Mouse (Mus musculus) neural tube, embryonic 11.5 days (tissue): Measurements from ENCODE around the gene Mecom. TPM values are rescaled to one million over a fixed set of nuclear protein-coding genes. Genes with fewer than 3 reads are reported as not detected.
A peak's percentile ranks its signal among the peaks of the same experiment; 100 is the strongest.

Experiments
- ATAC-seq: fragments of 200-750 bp; cut with Nextera tagmentation; 2 replicates; pipeline ENCODE4 v1.8.0; 2017; ENCODE audit warnings: moderate number of reproducible peaks, mild to moderate bottlenecking, moderate TSS enrichment, moderate library complexity; ENCODE audit not compliant: insufficient read depth, low FRiP score, low TSS enrichment
- DNase-seq: peaks from one replicate; pipeline ENCODE4 v3.0.0-alpha.2; 2015; ENCODE audit warnings: low spot score
- H3K27ac ChIP-seq: fragments of 300-500 bp; sonication (generic); 2 replicates; pipeline ENCODE4 v1.5.1; 2014; ENCODE audit warnings: low read depth, mild to moderate bottlenecking, low read length
- H3K27me3 ChIP-seq: fragments of 300-500 bp; sonication (generic); 2 replicates; pipeline ENCODE4 v1.6.1; 2014; ENCODE audit warnings: mild to moderate bottlenecking, low read length, mixed read lengths; ENCODE audit not compliant: control insufficient read depth, insufficient read depth
- H3K36me3 ChIP-seq: fragments of 300-500 bp; sonication (generic); 2 replicates; pipeline ENCODE4 v1.6.1; 2014; ENCODE audit warnings: mild to moderate bottlenecking, low read length, moderate library complexity, mixed read lengths; ENCODE audit not compliant: control insufficient read depth, insufficient read depth
- H3K4me1 ChIP-seq: fragments of 300-500 bp; sonication (generic); 2 replicates; pipeline ENCODE4 v1.6.1; 2014; ENCODE audit warnings: low read length, mixed read lengths; ENCODE audit not compliant: control insufficient read depth, insufficient read depth
- H3K4me2 ChIP-seq: fragments of 300-500 bp; sonication (generic); 2 replicates; pipeline ENCODE4 v1.6.1; 2014; ENCODE audit warnings: low read depth, mild to moderate bottlenecking, moderate library complexity
- H3K4me3 ChIP-seq: fragments of 300-500 bp; sonication (generic); 2 replicates; pipeline ENCODE4 v1.5.1; 2014; ENCODE audit warnings: low read depth, low read length
- H3K9ac ChIP-seq: fragments of 300-500 bp; sonication (generic); 2 replicates; pipeline ENCODE4 v1.6.1; 2014; ENCODE audit warnings: mild to moderate bottlenecking, low read length
- H3K9me3 ChIP-seq: fragments of 300-500 bp; sonication (generic); 2 replicates; pipeline ENCODE4 v1.6.1; 2016; ENCODE audit warnings: low read length; ENCODE audit not compliant: control insufficient read depth
- WGBS: fragments of 180-500 bp; shearing (Covaris S2); extraction: QIAGEN DNeasy Blood & Tissue Kit; methylation state at CpG from one replicate; pipeline ENCODE4 v1.1.7; 2014; 5-methylcytosine and 5-hydroxymethylcytosine counted together
- polyA plus RNA-seq: library from polyadenylated mRNA; unstranded; fragments of >200 nt; fragmentation: Nextera tagmentation; extraction: Ambion mirVana; gene quantifications from 2 replicates; pipeline ENCODE4 v1.2.1, GENCODE M21; 2014

Gene Mecom
- polyA plus RNA-seq, 1 experiment from 2014 or later: 31.8 TPM

- Histone ChIP-seq H3K4me2 (peak overlapping the region; percentile 58), H3K27me3 (peaks cover 35% of the 10 kb centered on the region), H3K9me3 (no peaks in the 10 kb centered on the region), H3K36me3 (no peaks in the 10 kb centered on the region), H3K27ac (0 out of 2 replicates have a peak overlapping the region, but pooled peaks have one; percentile 35), H3K4me1 (peaks cover 9% of the 10 kb centered on the region), H3K4me3 (peak overlapping the region; percentile 60), H3K9ac (peak overlapping the region; percentile 68)
- DNase-seq: peak; percentile 30
- no peak for ATAC-seq
- WGBS: 3% methylated on average over 17 of the region's 17 CpGs
Observed at GRCm38 (mm10) chr3:30506329-30507027, 41.3 kb downstream of the Mecom start.

- Histone ChIP-seq H3K36me3 (no peaks in the 10 kb centered on the region), H3K4me1 (peaks cover 9% of the 10 kb centered on the region), H3K9me3 (no peaks in the 10 kb centered on the region), H3K4me2 (no peak overlapping the region), H3K4me3 (no peak overlapping the region), H3K9ac (no peak overlapping the region), H3K27ac (no peak overlapping the region), H3K27me3 (peaks cover 28% of the 10 kb centered on the region)
- ATAC-seq (no peak), DNase-seq (peak; percentile 38)
- 10% methylated on average over 16 of the region's 16 CpGs for WGBS
Observed at GRCm38 (mm10) chr3:30505741-30506251, 42.0 kb downstream of the Mecom start.

GRCm38 (mm10) chr3:30504561-30504960, 43.2 kb downstream of the Mecom start:
- H3K9me3 ChIP-seq: no peaks in the 10 kb centered on the region
- no peak overlapping the region for H3K27ac ChIP-seq
- no peak for ATAC-seq
- H3K4me3 ChIP-seq: no peak overlapping the region
- no peak overlapping the region for H3K4me2 ChIP-seq
- H3K9ac ChIP-seq: no peak overlapping the region
- H3K27me3 ChIP-seq: peaks cover 20% of the 10 kb centered on the region
- H3K36me3 ChIP-seq: no peaks in the 10 kb centered on the region
- WGBS: 49% methylated on average over 7 of the region's 7 CpGs
- no peak for DNase-seq
- H3K4me1 ChIP-seq: peaks cover 6% of the 10 kb centered on the region; the same call in 1 of the 2 replicates

- DNase-seq: peak; percentile 37
- ATAC-seq: no peak
Observed at GRCm38 (mm10) chr3:30503821-30504220, 44.0 kb downstream of the Mecom start.

GRCm38 (mm10) chr3:30498202-30498828, 49.5 kb downstream of the Mecom start:
- H3K9me3 ChIP-seq: no peaks in the 10 kb centered on the region
- H3K4me3 ChIP-seq: no peak overlapping the region
- H3K36me3 ChIP-seq: no peaks in the 10 kb centered on the region
- no peak overlapping the region for H3K9ac ChIP-seq
- no peaks in the 10 kb centered on the region for H3K4me1 ChIP-seq
- no peak overlapping the region for H3K4me2 ChIP-seq
- no peak for ATAC-seq
- no peak for DNase-seq
- no peaks in the 10 kb centered on the region for H3K27me3 ChIP-seq
- no peak overlapping the region for H3K27ac ChIP-seq
- 24% methylated on average over 9 of the region's 9 CpGs for WGBS

More at GRCm38 (mm10) chr3:30503821-30504220, 44.0 kb downstream of the Mecom start:
- Histone ChIP-seq H3K9me3 (no peaks in the 10 kb centered on the region), H3K4me1 (peaks cover 6% of the 10 kb centered on the region; the same call in 1 of the 2 replicates), H3K27ac (no peak overlapping the region), H3K9ac (no peak overlapping the region), H3K4me3 (no peak overlapping the region), H3K36me3 (no peaks in the 10 kb centered on the region), H3K4me2 (no peak overlapping the region), H3K27me3 (peaks cover 20% of the 10 kb centered on the region)

- 72% methylated on average over 2 of the region's 2 CpGs for WGBS
- Histone ChIP-seq H3K4me2 (no peak overlapping the region), H3K36me3 (no peaks in the 10 kb centered on the region), H3K9me3 (no peaks in the 10 kb centered on the region), H3K9ac (no peak overlapping the region), H3K4me3 (no peak overlapping the region), H3K27me3 (no peaks in the 10 kb centered on the region), H3K4me1 (no peaks in the 10 kb centered on the region), H3K27ac (no peak overlapping the region)
- DNase-seq (no peak), ATAC-seq (no peak)
Observed at GRCm38 (mm10) chr3:30494371-30494770, 53.4 kb downstream of the Mecom start.

DNA sequence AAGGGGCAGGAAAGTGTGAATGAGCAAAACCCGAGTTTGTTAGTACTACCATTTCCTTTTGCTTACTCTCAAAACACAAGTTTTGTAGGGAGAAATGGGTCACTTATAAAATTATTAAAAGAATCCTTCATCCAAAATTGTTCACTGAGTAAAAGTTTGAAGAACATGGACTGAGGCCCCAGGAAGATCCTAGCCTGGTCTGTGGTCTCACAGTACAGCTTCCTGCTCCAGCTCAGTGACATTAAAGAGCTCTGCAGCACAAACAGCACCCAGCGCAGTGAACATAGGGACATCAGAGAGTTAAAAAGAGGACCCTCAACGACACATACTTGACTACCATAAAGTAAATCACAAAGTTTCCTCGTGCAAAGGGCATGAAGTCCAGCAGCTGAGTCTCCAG, 59.0 kb downstream of the Mecom start:
- H3K9me3 ChIP-seq: no peaks in the 10 kb centered on the region
- ATAC-seq: no peak
- no peaks in the 10 kb centered on the region for H3K4me1 ChIP-seq
- DNase-seq: no peak
- no peak overlapping the region for H3K4me2 ChIP-seq
- 56% methylated on average over 4 of the region's 4 CpGs for WGBS
- H3K27me3 ChIP-seq: no peaks in the 10 kb centered on the region
- H3K36me3 ChIP-seq: no peaks in the 10 kb centered on the region
- no peak overlapping the region for H3K9ac ChIP-seq
- H3K27ac ChIP-seq: no peak overlapping the region
- H3K4me3 ChIP-seq: no peak overlapping the region

DNA sequence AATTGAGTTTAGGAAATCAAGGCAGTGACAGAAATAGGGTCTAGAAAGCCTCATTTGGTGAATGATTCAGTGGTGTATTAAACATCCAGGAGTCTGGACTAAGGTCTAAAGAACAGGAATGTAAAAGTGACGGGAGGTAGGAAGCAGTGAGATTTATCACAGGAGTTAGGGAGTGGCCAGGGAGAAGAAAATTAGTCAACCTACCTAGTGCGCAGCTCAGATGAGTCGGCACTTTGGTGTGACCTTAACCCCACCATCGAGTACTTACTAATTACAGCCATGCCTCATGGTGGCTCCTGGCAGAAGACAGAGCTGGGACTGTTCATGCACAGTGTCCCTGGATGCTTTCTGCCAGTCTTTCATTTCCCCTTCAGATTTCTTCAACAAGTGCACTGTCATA, 61.4 kb downstream of the Mecom start:
- WGBS: 74% methylated on average over 4 of the region's 4 CpGs
- no peak for ATAC-seq

More for the DNA sequence above, 61.4 kb downstream of the Mecom start:
- H3K27ac ChIP-seq: no peak overlapping the region
- no peak overlapping the region for H3K4me2 ChIP-seq
- no peaks in the 10 kb centered on the region for H3K9me3 ChIP-seq
- no peak overlapping the region for H3K4me3 ChIP-seq
- no peaks in the 10 kb centered on the region for H3K27me3 ChIP-seq
- H3K9ac ChIP-seq: no peak overlapping the region
- no peaks in the 10 kb centered on the region for H3K36me3 ChIP-seq
- no peak for DNase-seq
- H3K4me1 ChIP-seq: peaks cover 2% of the 10 kb centered on the region; the same call in 1 of the 2 replicates
